Mouse (Mus musculus) adrenal gland, postnatal 36 days (tissue): ENCODE measurements at regions not wholly inside any gene's neighbourhood (a gene's known extent, or its start where the extent isn't known, plus 50 kb on each side); places are given as distances from the start of the nearest gene placed in this dataset.
A peak's percentile ranks its signal among the peaks of the same experiment; 100 is the strongest.

Experiments used
- DNase-seq, 2 experiments: peaks; one replicate each; pipeline ENCODE4 v3.0.0; 2021; ENCODE audit warnings: mixed read lengths in 1 of 2

DNA sequence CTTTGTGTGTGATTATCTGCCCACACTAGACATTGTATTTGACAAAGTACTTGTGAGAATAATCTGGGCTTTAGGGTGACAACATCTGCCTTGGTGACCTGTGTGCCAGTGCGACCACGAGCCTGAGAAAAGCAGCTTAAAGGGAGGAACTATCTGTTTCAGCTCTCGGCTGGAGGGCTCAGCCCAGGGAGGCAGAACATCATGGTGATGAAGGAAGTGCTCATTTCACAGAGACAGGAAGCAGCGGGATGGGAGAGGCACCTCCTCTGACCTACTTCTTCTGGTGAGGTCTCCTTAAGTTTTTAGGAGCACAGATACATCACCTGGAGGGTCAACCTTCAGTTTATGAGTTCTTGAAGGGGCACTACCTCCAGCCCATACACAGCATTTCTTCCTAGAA lies 89.8 kb downstream of the Kif26a start:
- no peak for DNase-seq

DNA sequence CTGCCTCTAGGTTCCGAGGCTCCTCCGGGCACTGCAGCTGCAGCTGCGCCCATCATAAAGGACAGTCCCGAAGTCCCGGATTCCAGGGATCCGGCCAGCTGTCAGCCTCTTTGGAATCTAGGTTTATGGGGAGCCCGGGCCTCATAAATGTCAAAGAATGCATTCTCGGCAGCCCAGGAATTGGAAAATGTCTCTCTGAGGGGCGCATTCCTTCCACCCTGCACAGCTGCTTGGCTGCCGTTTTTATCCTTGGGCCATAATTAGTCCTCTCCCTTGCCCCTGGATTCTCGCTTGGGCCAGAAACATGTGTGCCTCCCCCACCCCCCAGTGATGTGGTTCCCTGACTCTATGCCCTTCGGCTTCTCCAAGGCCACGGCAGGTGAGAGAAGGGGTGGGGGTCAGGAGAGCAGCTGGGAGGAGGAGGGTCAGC lies 91.1 kb downstream of the Kif26a start:
- DNase-seq = no peak

DNA sequence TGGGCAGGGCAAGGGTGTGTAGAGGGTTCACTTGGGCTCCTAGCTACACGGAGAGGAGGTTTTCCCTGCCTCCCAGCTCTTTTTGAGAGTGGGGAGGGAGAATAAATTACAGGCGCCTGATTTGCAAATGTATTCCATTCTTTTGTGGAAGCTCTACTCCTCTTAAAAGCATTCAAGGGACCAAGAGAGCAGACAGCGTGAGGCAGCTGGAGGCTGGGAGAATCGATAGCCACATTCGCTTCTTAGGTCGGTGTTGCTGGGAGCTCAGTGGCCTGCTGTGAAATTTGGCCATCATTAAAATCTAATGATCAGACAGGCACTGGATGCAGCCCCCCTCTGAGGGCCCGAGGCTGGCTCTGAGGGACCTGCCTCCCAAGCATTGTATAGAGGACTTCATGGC lies 92.8 kb downstream of the Kif26a start:
- DNase-seq = no peak

DNA sequence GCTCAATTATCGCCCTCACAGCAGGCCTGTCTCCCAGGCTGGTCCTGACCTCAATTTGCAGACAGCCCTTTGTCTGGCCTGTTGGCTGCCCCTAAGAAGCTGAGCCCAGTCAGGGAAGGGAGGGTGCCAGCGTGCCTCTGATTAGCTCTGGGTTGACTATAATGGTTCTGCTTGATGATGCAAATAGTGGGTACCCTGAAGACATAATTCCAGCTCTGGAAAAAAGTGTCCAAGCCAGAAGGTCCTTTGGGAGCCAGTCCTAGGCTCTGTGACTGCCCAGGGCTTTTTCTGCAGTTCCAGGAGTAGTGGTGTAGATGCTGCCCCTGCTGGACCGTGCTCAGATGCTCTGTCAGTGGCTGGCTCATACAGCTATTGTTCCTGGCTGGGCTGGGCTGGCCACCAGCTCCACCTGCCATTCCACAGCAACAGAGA lies 95.7 kb downstream of the Kif26a start:
- DNase-seq = no peak

DNA sequence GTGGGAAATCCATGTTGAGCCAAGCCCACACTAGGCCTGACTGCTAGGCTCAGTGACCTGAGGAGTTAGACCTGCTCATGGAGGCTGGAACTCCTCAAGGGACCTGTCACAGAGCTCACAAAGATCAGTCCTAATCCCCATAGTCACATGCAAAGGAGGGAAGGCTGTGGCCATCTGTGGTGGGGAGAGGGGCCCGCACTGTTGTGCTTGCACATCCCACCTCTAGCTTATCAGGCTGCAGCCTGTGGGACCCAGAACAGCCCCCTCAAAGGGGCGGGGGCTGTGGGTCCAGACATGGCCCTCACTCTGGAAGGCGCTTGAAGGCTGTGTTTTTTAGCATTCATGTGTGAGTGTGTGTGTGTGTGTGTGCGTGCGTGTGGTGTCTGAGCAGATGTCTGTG lies 97.2 kb downstream of the Kif26a start:
- no peak for DNase-seq

DNA sequence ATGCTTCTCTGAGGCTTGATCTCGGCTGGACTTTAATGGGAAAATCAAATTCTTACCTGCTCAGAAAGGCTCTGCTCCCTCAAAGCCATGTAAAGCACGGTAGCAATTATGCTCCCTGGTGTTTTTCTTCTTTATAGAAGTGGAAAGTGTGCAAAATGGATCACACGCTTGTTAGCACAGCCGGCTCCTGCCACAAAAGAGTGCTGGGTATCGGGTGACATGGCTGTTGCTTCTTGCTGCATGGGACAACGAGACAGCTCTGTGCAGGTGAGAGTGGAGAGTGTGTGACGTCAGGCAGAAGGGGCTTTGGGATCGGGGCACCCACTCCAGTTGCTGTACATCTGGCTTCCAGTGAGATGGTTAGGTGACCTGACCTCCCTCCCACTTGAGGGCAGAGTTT lies 104.9 kb downstream of the Kif26a start:
- no peak for DNase-seq

DNA sequence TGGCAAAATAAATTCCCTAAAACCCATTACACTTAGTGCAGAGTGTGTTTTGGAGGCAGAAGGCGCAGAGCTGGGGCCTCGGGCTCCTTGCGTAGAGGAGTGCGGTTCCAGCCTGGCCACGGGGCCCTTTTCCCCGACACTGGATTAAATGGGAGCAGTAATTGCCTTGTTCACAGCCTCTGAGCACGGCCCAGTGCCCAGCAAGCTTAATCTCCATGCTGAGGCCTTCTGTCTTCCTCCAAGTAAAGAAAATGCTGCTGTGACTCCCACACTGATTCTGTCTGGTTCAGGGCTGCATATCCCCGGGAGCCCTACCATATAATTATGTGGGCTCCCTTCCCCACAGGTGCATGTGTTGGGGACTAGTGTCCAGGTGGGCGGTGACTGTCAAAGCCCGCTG lies 107.5 kb downstream of the Kif26a start:
- no peak for DNase-seq

DNA sequence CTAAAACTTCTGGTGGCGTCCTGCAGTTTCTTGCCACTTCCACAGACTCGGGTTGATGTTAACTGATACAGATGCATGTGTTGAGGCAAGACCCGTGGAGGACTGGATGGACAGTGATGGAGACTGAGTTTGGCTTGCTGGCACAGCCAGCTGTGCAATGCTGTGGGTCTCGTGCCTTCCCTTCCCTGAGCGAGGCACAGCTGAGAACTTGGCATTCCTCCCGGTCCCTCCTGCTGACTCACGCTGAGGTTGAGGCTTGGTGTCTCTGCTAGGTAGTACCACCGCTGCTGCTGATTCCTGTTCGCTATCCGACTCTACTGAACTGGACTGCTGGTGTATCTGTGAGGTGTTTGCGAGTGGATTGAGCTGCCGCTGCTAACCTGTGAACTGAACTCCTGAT lies 109.2 kb downstream of the Kif26a start:
- DNase-seq = peak; percentile 85 to 87

DNA sequence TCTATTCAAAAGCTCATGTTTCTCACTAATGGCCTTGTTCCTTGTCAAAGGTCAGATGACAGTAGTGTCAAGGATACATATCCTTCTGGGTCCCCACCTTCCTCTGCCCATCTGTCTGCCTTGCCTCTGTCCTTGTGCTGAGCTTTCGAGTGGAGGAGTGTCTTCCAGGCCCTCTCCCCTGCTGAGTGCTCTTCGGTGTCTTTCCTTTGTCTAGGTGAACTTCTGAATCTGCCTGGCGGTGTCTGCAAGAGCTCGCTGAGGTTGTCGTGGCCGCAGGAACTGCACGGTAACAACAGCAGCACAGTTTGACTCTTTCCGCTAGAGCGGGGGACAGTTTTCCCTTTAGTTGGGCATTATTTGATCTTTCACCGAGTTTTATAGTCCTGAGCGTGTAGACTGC lies 111.7 kb downstream of the Kif26a start:
- DNase-seq = no peak

DNA sequence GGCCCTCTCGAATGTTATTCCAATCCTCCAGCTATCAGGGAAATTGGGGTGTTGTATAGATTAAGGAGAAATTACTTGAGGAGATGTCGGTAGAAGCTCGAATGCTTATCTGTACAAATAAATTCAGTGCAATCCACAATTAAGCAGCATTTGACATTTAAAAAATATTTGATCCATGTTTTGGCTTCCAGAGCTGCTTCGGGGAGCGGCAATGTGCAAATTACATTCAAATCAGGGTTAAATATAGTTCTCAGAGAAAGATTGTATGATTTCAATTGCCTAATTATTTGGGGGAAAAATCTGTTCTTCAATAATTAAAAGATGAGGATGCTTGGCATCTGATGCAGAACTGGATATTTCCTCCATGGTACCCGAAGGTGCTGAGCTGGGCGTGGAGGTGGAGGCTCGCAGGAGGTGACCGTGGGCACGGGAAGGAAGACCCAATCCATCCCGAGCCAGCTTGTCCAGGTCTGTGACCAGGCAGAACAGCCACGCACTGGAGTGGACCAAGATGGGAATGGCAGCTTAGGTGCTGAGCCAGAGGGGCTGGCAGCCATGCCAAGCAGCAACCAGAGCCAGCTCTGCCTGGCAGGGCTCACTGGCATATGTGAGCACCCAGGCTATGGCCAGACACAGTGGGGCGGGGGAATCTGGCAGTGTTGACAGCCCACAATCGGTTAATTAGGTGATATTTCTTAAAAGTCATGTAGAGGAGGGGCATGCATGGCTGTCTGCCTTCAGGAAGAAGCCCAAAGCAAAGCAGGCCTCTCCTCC lies 117.5 kb downstream of the Kif26a start:
- DNase-seq = peak in 1 of 2 experiments; percentile 29

DNA sequence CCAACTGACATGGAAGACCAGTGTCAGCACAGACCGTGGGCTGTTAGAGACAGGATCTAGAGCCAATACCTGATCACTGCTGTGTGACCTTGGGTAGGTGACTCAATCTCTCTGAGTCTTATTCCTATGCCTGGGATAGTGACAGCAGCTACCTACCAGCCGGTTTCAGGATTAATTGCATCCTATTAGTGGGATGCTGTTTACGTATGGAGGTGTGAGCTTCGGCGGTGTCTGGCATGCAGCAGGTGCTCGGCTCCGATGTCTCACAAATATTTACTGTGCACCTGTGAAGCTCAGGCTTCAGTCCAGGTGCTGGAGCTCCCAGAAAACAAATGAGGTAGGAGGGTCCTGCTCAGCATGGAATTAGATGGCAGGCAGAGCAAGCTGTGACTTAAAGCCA lies 118.2 kb downstream of the Kif26a start:
- DNase-seq = no peak

DNA sequence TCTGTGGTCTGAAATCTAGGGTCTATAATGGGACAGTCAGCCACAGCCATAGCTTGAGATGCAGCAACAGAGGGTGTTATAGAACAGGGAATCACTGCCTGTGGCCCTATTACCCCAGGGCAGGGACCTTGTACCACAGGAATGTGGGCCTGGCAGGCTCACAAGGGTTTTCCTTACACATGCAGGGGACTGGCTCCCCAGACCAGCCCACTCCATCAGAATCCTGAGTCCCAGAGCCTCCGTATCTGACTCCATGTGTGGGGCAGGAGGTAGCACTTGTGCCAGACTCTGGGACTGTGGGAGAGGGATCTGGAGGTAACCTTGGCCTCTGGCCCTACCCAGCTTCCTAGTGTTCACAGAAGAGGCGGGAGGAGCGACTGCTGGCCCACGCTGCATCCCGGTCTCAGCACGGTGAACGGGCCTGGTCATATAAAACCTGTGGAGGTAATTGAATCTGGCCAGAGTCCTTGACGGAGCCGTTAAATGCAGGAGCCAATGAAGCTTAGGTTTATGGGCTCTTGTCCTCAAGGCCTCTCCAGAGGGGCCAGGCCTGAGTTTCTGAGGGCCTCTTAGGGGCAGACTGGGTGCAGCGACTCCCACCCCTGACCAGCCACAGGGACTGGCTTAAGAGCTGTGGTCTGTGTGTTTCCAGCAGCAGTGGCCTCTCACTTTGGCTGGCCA lies 119.4 kb downstream of the Kif26a start:
- no peak for DNase-seq

DNA sequence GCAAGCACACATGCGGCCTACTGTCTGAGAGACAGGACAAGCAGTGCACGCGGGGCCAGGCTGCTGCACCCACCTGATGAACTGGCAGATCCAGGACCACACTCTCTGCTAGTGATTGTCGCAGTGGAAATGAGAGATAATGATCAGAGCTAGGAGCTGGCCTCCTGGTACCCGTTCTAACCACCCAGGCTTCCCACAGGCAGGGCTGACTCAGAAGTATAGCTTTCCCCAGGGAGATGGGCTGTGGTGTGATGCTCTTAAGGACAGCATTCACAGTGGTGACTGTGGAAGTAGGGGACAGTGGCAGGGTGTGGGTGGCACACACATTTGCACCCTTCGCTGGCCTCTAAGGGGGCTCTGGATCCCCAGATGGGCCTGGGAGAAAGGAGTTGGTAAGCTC lies 128.0 kb downstream of the Kif26a start:
- DNase-seq = no peak

DNA sequence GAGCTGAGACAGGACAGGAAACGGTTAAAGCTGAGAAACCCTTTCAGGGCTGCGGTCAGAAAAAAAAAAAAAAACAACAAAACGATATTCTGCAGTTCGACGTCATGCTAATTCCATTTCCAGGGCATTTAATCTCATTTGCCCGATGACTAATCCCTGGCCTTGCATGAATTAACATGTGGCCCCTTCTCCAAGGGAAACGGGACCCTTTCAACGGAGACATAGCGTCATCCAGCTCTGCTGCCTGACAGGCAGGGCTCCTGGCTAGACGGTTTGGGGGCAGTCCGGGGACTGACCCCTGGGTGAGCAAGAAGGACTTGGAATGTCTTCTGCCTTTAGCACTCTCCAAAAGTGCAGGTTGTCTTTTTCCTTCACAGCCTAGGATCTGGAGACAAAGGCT lies 128.7 kb downstream of the Kif26a start:
- DNase-seq = peak; percentile 49 to 52

DNA sequence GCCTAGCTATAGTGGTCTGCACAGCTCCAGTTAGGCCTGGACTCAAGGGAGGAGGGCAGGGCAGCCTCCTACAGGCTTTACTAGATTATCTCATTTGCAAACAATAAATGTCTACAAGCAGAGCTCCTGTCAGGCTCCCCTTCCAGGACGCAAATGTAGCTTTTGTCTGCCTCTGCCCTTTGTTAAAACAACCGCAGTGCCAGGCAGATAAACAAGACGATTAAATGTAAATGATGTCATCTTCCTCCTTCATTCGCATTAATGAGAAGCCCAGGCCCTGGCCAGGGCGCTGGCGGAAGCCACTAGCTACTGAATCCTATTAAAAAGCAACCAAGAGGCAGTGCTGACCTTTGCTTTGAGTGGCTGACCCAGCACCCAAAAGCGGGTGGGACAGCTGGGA lies 130.6 kb downstream of the Kif26a start:
- DNase-seq = no peak

DNA sequence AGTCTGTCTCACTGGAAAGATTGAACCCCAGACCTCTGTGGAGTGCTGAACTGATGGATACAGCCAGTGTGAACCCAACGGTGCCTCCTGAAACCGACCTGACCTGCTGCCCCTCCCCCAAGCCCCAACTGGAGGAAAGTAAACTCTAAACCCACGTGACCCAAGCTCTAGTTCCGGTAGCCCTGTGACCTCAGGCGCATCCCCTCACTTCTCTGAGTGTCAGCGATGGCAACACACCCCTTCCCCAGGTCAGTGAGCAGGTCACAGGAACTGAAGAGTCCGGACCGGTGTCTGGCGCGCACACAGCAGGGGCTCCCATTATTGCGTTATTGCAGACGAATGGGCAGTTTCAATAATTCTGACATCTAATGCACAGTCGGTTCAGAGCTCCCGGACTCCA lies 131.5 kb downstream of the Kif26a start:
- DNase-seq = no peak

DNA sequence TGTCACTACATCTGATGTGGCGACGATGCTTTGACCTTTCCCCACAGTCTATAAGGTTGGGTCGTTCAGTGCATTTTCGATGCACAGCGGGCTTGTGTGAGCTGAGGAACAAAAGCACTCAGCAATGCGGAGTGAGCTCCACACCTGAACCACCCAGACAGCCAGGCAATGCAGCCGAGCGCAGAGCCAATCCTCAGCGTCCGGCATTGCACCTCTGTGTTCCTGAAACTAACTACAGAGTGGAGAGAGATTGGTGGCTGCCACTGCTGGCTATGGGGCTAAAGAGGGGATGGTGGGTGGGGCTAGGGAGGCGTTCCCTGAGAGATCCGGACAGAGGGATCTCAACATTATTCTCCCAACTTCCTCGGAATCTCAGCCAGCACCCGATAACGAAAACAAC lies 139.1 kb downstream of the Kif26a start:
- no peak for DNase-seq

DNA sequence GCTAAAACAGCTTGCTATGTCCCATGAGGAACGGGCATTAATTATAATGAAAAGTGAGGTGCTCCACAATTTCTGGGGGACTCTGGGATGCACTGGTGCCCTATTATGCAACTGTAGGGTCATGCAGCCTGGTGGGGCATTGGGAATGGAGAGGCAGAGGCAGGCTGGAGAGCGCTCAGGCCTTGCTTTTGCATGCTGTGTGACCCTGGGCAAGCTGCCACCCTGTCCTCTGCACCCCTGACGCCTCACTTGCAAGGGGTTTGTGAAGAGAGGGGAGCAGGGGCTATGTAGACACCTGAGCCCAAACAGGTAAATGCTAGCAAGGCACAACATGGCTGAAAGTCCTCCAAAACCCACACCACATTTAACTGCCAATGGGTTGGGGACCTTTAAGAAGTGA lies 142.8 kb downstream of the Kif26a start:
- peak; percentile 61 to 62 for DNase-seq

DNA sequence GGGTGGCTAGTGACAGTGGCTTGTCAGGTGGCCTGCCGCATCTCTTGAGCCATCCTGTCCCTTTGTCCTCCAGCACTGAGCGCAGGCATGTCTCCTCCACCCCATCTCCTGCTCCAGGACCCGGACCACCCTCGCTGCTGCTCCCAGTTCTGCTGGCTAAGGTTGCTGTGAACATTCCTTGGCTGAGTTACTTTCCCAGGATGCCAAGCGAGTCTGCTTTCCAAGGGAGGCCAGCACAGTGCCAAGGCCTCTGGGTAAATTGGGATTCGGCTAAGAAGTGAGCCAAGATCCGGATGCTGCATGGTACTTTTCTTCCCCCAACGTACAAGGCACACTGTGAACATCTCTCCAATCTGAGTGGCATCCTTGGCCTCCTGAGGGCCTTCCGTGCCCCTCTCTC lies 144.3 kb downstream of the Kif26a start:
- no peak for DNase-seq

DNA sequence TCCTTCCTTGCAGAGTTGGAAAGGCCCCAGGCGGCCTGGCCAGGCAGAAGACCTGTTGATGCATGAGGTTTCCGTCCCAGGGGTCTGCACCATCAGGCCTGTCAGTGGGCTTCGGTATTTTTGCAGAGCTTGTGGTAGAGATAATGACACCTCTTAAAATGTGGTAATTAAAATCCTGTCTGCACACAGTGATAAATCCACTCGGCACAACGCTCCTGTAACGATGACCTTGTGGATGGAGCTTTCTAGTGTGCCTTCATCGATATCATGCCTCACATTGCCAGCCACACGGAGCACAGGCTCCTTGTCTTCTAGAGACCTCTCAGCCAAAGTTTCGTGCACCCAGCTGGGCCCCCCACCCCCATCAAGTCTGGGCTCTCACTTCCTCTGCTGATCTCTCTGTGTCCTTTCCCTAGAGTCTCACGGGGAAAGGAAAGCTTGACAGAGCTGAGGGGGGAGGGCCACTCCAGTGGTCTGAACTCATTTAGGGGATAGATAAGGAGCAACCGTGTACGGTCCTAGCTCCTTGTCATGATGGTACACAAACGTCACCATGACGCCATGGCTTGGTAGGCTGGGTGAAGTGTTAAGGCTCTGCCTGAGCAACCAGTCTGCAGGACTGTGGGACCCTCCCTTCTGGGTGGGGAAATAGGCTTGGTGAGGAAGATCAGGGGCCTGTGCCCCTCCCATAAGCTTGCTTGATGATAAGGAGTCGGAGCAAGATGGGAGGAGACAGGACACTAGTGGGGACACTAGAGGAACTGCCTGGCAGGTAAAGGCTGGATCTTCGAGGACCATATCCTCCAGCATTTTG lies 145.9 kb downstream of the Kif26a start:
- no peak for DNase-seq

DNA sequence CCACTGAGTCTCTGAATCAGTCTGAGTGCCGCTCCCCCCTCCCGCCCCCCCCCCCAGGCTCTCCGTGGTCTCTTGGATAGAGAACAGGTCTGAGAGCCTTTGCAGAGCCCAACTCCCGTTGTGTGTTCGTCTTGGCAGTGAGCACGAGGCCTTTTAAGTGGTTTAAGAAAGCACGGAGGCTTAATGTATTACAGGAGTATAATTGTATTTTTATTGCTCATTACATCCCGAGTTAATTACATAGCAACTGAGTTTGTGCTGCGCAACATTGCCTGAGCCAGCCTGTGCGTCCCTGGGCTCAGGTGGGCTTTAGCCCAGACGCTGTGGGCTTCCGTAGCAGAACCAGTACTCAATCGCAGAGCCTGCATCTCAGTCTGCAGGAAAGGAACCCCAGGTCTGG lies 147.1 kb downstream of the Kif26a start:
- DNase-seq = no peak

DNA sequence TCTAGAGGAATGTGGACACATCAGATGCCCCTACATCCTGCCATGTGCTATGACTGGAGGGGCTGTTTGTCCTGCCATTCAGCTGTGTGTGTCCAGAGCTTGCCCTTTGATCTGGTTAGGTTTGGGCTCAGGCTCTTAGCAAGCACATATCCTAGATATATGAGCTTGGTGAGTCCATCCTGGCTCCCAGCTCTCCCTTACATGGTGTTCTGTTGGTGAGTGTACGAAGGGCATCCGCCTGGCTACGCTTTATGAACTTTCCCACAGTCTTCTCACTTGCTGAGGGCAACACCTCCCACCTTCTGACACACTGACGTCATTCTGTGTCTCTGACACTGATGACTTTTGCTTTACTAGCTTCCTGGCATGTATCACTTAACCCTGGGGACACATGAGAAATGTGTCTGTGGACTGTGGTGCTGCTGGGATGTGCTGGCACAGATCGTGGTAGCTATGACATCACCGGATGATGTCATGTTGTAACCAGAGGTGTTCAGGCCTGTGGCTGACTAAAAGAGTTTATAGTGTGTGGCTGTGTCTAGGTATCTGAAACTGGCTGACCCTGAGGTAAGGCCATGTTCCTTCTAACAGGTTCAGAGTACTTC lies 149.4 kb downstream of the Kif26a start:
- DNase-seq = no peak

DNA sequence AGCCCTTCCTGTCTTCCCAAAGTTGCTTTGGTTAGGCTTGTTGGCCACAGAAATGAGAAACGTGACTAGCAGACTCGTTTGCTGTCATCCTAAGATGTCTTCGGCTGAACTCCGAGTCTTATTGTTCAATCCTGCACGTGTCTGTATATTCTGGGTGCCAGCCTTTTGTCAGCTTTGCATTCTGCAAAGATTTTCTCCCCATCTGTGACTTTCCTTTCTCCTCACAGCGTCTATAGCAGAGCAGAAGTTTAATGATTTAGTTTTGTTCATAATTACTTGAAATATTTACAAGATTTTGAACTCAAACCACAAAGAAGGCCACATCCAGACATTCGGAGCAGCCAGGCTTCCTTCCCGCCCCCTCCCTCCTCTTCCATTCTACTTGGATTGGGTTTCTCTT lies 152.5 kb downstream of the Kif26a start:
- DNase-seq = no peak
